Mouse (Mus musculus) G1E (cell line): ENCODE measurements at regions not wholly inside any gene's neighbourhood (a gene's known extent, or its start where the extent isn't known, plus 50 kb on each side); places are given as distances from the start of the nearest gene placed in this dataset.
"Not testable (repeated sequence)": the region's sequence is repeated elsewhere in the genome, so short reads cannot be mapped to it uniquely, and the experiment has no call there.

Experiments
- CTCF ChIP-seq: IDR thresholded peaks from 2 replicates; pipeline ENCODE4 v1.5.1; 2012; ENCODE audit warnings: low read depth, low read length, inconsistent platforms, mixed read lengths
- GATA1 ChIP-seq: IDR thresholded peaks from 2 replicates; pipeline ENCODE4 v1.6.1; 2012; ENCODE audit warnings: borderline replicate concordance, low read length, inconsistent platforms, mixed read lengths

- not testable (repeated sequence) for TF ChIP-seq GATA1, CTCF
Measured at GRCm38 (mm10) chr14:53337446-53337845, 841.9 kb upstream of the Olfr1507 start.
